Mouse (Mus musculus) neural tube, embryonic 14.5 days (tissue): ENCODE results near the gene Spata31d1d. TPM values are rescaled to one million over a fixed set of nuclear protein-coding genes. Genes with fewer than 3 reads are reported as not detected.

Experiments
- ATAC-seq: fragments of 200-750 bp; cut with Nextera tagmentation; 2 replicates; pipeline ENCODE4 v1.8.0; 2017; ENCODE audit warnings: low read depth, mild to moderate bottlenecking, moderate TSS enrichment, moderate library complexity
- H3K27ac ChIP-seq: fragments of 300-500 bp; sonication (generic); 2 replicates; pipeline ENCODE4 v1.5.1; 2014; ENCODE audit warnings: low read depth, mild to moderate bottlenecking, control low read depth, low read length, moderate library complexity, mixed read lengths
- H3K27me3 ChIP-seq: fragments of 300-500 bp; sonication (generic); 2 replicates; pipeline ENCODE4 v1.6.1; 2014; ENCODE audit warnings: low read length; ENCODE audit not compliant: control insufficient read depth, insufficient read depth
- H3K36me3 ChIP-seq: fragments of 300-500 bp; sonication (generic); 2 replicates; pipeline ENCODE4 v1.6.1; 2014; ENCODE audit warnings: low read length, mixed read lengths; ENCODE audit not compliant: control insufficient read depth, insufficient read depth
- H3K4me1 ChIP-seq: fragments of 300-500 bp; sonication (generic); 2 replicates; pipeline ENCODE4 v1.6.1; 2014; ENCODE audit warnings: low read length; ENCODE audit not compliant: control insufficient read depth, insufficient read depth
- H3K4me2 ChIP-seq: fragments of 300-500 bp; sonication (generic); 2 replicates; pipeline ENCODE4 v1.6.1; 2014; ENCODE audit warnings: mild to moderate bottlenecking, low read depth, low read length, control low read depth
- H3K4me3 ChIP-seq: fragments of 300-500 bp; sonication (generic); 2 replicates; pipeline ENCODE4 v1.5.1; 2014; ENCODE audit warnings: low read depth, low read length, control low read depth, mixed read lengths
- H3K9ac ChIP-seq: fragments of 300-500 bp; sonication (generic); replicated peaks from 2 replicates; pipeline ENCODE4 v1.6.1; 2014; ENCODE audit warnings: low read depth, mild to moderate bottlenecking, control low read depth, low read length, mixed read lengths
- H3K9me3 ChIP-seq: fragments of 300-500 bp; sonication (generic); 2 replicates; pipeline ENCODE4 v1.6.1; 2016; ENCODE audit warnings: low read length; ENCODE audit not compliant: control insufficient read depth
- WGBS: fragments of 180-500 bp; shearing (Covaris S2); extraction: QIAGEN DNeasy Blood & Tissue Kit; methylation state at CpG from one replicate; pipeline ENCODE4 v1.1.7; 2014; 5-methylcytosine and 5-hydroxymethylcytosine counted together
- polyA plus RNA-seq: library from polyadenylated mRNA; unstranded; fragments of >200 nt; fragmentation: Nextera tagmentation; extraction: Ambion mirVana; gene quantifications from 2 replicates; pipeline ENCODE4 v1.2.1, GENCODE M21; 2014

The Spata31d1d gene
- polyA plus RNA-seq, 1 experiment from 2014 or later, result not detected

- Histone ChIP-seq H3K27me3 (no peaks in the 10 kb centered on the region), H3K4me2 (no peak overlapping the region), H3K9me3 (no peaks in the 10 kb centered on the region), H3K4me1 (peaks cover 15% of the 10 kb centered on the region), H3K4me3 (no peak overlapping the region), H3K9ac (no peak overlapping the region), H3K27ac (no peak overlapping the region), H3K36me3 (no peaks in the 10 kb centered on the region)
- ATAC-seq, result no peak
- WGBS, result 75% methylated on average over 12 of the region's 12 CpGs
Measured at GRCm38 (mm10) chr13:59676316-59677229, 55.0 kb downstream of the Spata31d1d start.

Other genes with a start within 250 kb of the Spata31d1d start
- 97.3 and 112 TPM in 2 replicates for gene Agtpbp1, start 146.5 kb downstream of the Spata31d1d start, polyA plus RNA-seq
- 120 and 131 TPM in 2 replicates for gene Naa35, start 146.5 kb downstream of the Spata31d1d start, polyA plus RNA-seq
- 21.4 and 30.3 TPM in 2 replicates for gene Golm1, start 55.9 kb downstream of the Spata31d1d start, polyA plus RNA-seq
- not detected in 2 replicates for gene 4921517D22Rik, start 37.6 kb downstream of the Spata31d1d start, polyA plus RNA-seq
- gene Spata31d1a, start 21.4 kb downstream of the Spata31d1d start, polyA plus RNA-seq, result 0.06 and 0.21 TPM in 2 replicates
- not detected in 2 replicates for gene Spata31d1b, start 19.5 kb downstream of the Spata31d1d start, polyA plus RNA-seq
- gene 1700014D04Rik, start 15.0 kb upstream of the Spata31d1d start, polyA plus RNA-seq, result 0.10 and 0.52 TPM in 2 replicates
- gene Isca1, start 38.1 kb upstream of the Spata31d1d start, polyA plus RNA-seq, result 184 and 200 TPM in 2 replicates
- gene Gm49354, start 50.5 kb upstream of the Spata31d1d start, polyA plus RNA-seq, result not detected in 2 replicates
- gene Tut7, start 91.4 kb upstream of the Spata31d1d start, polyA plus RNA-seq, result 45.1 and 51.8 TPM in 2 replicates